Mouse (Mus musculus): ENCODE data around the gene Prr30.
"Not testable (repeated sequence)": the region's sequence is repeated elsewhere in the genome, so short reads cannot be mapped to it uniquely, and the experiment has no call there.

The Prr30 gene

GRCm38 (mm10) chr14:101200230-101200629 is at the start of gene Prr30:
Gene Prr30, minus strand, starts transcription at chr14:101200330.
- no peak for DNase-seq (ENCODE audit: low read depth, low spot score)

- DNase-seq (ENCODE audit: low read depth, low spot score): no peak
Measured at GRCm38 (mm10) chr14:101246793-101247192, 46.7 kb upstream of the Prr30 start.

- no peak for DNase-seq (ENCODE audit: low read depth, low spot score)
Measured at GRCm38 (mm10) chr14:101245706-101246105, 45.6 kb upstream of the Prr30 start.

GRCm38 (mm10) chr14:101244441-101244840 is 44.3 kb upstream of the Prr30 start:
- DNase-seq (ENCODE audit: low read depth, low spot score): not testable (repeated sequence)

- DNase-seq (ENCODE audit: low read depth, low spot score): no peak
Measured at GRCm38 (mm10) chr14:101237965-101238364, 37.8 kb upstream of the Prr30 start.

GRCm38 (mm10) chr14:101229068-101229467 is 28.9 kb upstream of the Prr30 start:
- no peak for DNase-seq (ENCODE audit: low read depth, low spot score)

GRCm38 (mm10) chr14:101222319-101222718 is 22.2 kb upstream of the Prr30 start:
- no peak for DNase-seq (ENCODE audit: low read depth, low spot score)

- no peak for DNase-seq (ENCODE audit: low read depth, low spot score)
Measured at GRCm38 (mm10) chr14:101172258-101172657, 27.9 kb downstream of the Prr30 start.
